Comparison of ENCODE assay signal across 8 mouse cellular contexts in the genomic region with DNA sequence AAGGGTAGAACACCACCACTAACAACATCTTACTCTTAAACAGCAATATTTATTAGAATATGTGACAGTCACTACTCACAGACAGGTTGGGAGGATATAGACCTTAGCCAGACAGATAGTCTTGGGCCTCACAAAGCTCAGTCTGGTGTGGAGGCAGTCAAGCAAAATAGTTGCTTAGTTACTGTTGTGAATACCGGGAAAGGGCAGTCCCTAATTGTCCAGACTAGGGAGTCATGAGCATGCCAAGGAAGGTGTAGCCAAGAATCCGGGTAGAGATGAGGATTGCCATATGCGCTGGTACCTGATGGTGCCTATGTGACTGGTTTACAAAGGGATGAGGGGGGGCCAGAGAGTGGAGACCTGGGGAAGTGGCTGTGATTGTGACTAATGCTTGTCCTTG. TPM values are rescaled to one million over a fixed set of nuclear protein-coding genes. Genes with fewer than 3 reads are reported as not detected.
DNase-seq lines count a peak whose midpoint lies in the region; ATAC-seq and TF ChIP-seq lines count a peak whose summit lies in the region.
"Had no signal": no experiment of that assay in that cellular context is flagged by ENCODE, and none has a peak within 500 bp of the region (broad histone marks: within the 10 kb centered on the region; RNA-seq: fewer than 3 reads in every experiment).

No protein-coding gene starts in this region.

- no peaks in the 10 kb centered on the region for H3K9me3 ChIP-seq in megakaryocyte, embryonic 14.5 days
- H3K9me3 ChIP-seq in embryonic facial prominence, embryonic 10.5 days = no peaks in the 10 kb centered on the region
- no peaks in the 10 kb centered on the region for H3K9me3 ChIP-seq in intestine, postnatal 0 days (ENCODE audit: control insufficient read depth)
- no peaks in the 10 kb centered on the region for H3K9me3 ChIP-seq in midbrain, embryonic 15.5 days

- no peaks in the 10 kb centered on the region for H3K27me3 ChIP-seq in megakaryocyte, embryonic 14.5 days (replicated peaks)
- no peaks in the 10 kb centered on the region for H3K27me3 ChIP-seq in embryonic facial prominence, embryonic 10.5 days (replicated peaks; ENCODE audit: low read depth, poor library complexity, severe bottlenecking)
- no peaks in the 10 kb centered on the region for H3K27me3 ChIP-seq in intestine, postnatal 0 days (replicated peaks; ENCODE audit: control insufficient read depth, insufficient read depth, low read length)
- no peaks in the 10 kb centered on the region for H3K27me3 ChIP-seq in midbrain, embryonic 15.5 days (replicated peaks)

- 47% methylated on average over 3 of the region's 3 CpGs for WGBS in embryonic facial prominence, embryonic 10.5 days
- 39% methylated on average over 3 of the region's 3 CpGs for WGBS in intestine, postnatal 0 days
- 43% methylated on average over 3 of the region's 3 CpGs for WGBS in midbrain, embryonic 15.5 days

- no peak for TF ChIP-seq CTCF in intestine, postnatal 0 days (IDR thresholded peaks at IDR 0.05; ENCODE audit: low read depth)

- peaks cover 46% of the 10 kb centered on the region for H3K36me3 ChIP-seq in megakaryocyte, embryonic 14.5 days (replicated peaks; ENCODE audit: low read length)
- peaks cover 29% of the 10 kb centered on the region for H3K36me3 ChIP-seq in embryonic facial prominence, embryonic 10.5 days (replicated peaks)
- H3K36me3 ChIP-seq in intestine, postnatal 0 days (ENCODE audit: control insufficient read depth, insufficient read depth) = peaks cover 35% of the 10 kb centered on the region
- peaks cover 24% of the 10 kb centered on the region for H3K36me3 ChIP-seq in midbrain, embryonic 15.5 days (replicated peaks)

- DNase-seq in embryonic facial prominence, embryonic 10.5 days (ENCODE audit: low spot score) = no peak
- DNase-seq in left cerebral cortex, postnatal 4 days = no peak

- H3K9ac ChIP-seq in intestine, postnatal 0 days (ENCODE audit: low read depth, low read length) = peak overlapping the region; percentile 86
- peak overlapping the region; percentile 66 for H3K9ac ChIP-seq in midbrain, embryonic 15.5 days

- intact Hi-C loops in left cerebral cortex, postnatal 4 days (cut with DNase I) = no loop called here

- H3K27ac ChIP-seq in embryonic facial prominence, embryonic 10.5 days (replicated peaks) = peak overlapping the region; percentile 86
- H3K27ac ChIP-seq in intestine, postnatal 0 days (ENCODE audit: low read depth, low read length) = peak overlapping the region; percentile 81; the same call in 1 of the 2 replicates
- peak overlapping the region; percentile 37; the same call in 1 of the 2 replicates for H3K27ac ChIP-seq in midbrain, embryonic 15.5 days

- peak overlapping the region; percentile 99 for H3K4me3 ChIP-seq in megakaryocyte, embryonic 14.5 days (replicated peaks)
- H3K4me3 ChIP-seq in embryonic facial prominence, embryonic 10.5 days = peak overlapping the region; percentile 91
- H3K4me3 ChIP-seq in intestine, postnatal 0 days (ENCODE audit: low read depth, low read length) = peak overlapping the region; percentile 73
- peak overlapping the region; percentile 63 for H3K4me3 ChIP-seq in midbrain, embryonic 15.5 days

- peaks cover 42% of the 10 kb centered on the region for H3K4me1 ChIP-seq in megakaryocyte, embryonic 14.5 days
- H3K4me1 ChIP-seq in embryonic facial prominence, embryonic 10.5 days = peaks cover 15% of the 10 kb centered on the region
- 0 out of 2 replicates have a peak, but pooled peaks cover 3% of the 10 kb centered on the region for H3K4me1 ChIP-seq in intestine, postnatal 0 days (replicated peaks; ENCODE audit: control insufficient read depth, insufficient read depth, low read length)
- H3K4me1 ChIP-seq in midbrain, embryonic 15.5 days = peaks cover 12% of the 10 kb centered on the region

- no peak for ATAC-seq in megakaryocyte, adult 5-6 weeks (ENCODE audit: poor library complexity, severe bottlenecking)
- ATAC-seq in intestine, postnatal 0 days = no peak
- no peak for ATAC-seq in midbrain, embryonic 15.5 days (replicated peaks)
- ATAC-seq in CD4-positive, CD25-positive, alpha-beta regulatory T cell, adult 4 months = no peak

- H3K4me2 ChIP-seq in intestine, postnatal 0 days (replicated peaks; ENCODE audit: low read depth) = peak overlapping the region; percentile 81
- H3K4me2 ChIP-seq in midbrain, embryonic 15.5 days = peak overlapping the region; percentile 60

RNA-seq across cellular contexts. Expression of a gene that starts 0.7 kb away (rescaled TPM):
- 19.2 and 43.3 TPM in 2 replicates for polyA plus RNA-seq in megakaryocyte, embryonic 14.5 days (2012; ENCODE audit: insufficient read depth, low replicate concordance)
- 24.3 and 24.9 TPM in 2 replicates for total RNA-seq in megakaryocyte, adult 5-6 weeks (2015)
- total RNA-seq in megakaryocyte, adult 5-6 weeks (2017) = 28.5 and 35.8 TPM in 2 replicates
- 19.7 and 21.5 TPM in 2 replicates for polyA plus RNA-seq in embryonic facial prominence, embryonic 10.5 days (2016; fragmentation: Nextera tagmentation; extraction: Ambion mirVana)
- 23.6 and 24.8 TPM in 2 replicates for polyA plus RNA-seq in intestine, postnatal 0 days (2015; fragmentation: Nextera tagmentation; extraction: Ambion mirVana)
- 38.6 and 39.9 TPM in 2 replicates for polyA plus RNA-seq in midbrain, embryonic 15.5 days (2015; fragmentation: Nextera tagmentation; extraction: Ambion mirVana)
- 10 to 100 TPM; 38.5 to 40.7 TPM for total RNA-seq in left cerebral cortex, postnatal 4 days (2021)
- polyA plus RNA-seq in CD4-positive, CD25-positive, alpha-beta regulatory T cell, adult 4 months (2017; shearing (Covaris generic)) = 10 to 100 TPM; 30.8 to 37.9 TPM

RNA-seq across cellular contexts. Expression of a gene that starts 21.5 kb away (rescaled TPM):
- not detected in 2 replicates for polyA plus RNA-seq in megakaryocyte, embryonic 14.5 days (2012; ENCODE audit: insufficient read depth, low replicate concordance)
- total RNA-seq in megakaryocyte, adult 5-6 weeks (2015) = not detected in 2 replicates
- total RNA-seq in megakaryocyte, adult 5-6 weeks (2017) = not detected in 2 replicates
- 2.0 and 2.4 TPM in 2 replicates for polyA plus RNA-seq in embryonic facial prominence, embryonic 10.5 days (2016; fragmentation: Nextera tagmentation; extraction: Ambion mirVana)
- polyA plus RNA-seq in intestine, postnatal 0 days (2015; fragmentation: Nextera tagmentation; extraction: Ambion mirVana) = 0.14 and 0.29 TPM in 2 replicates
- 19.0 and 19.8 TPM in 2 replicates for polyA plus RNA-seq in midbrain, embryonic 15.5 days (2015; fragmentation: Nextera tagmentation; extraction: Ambion mirVana)
- 1 to 10 TPM; 6.3 to 6.6 TPM for total RNA-seq in left cerebral cortex, postnatal 4 days (2021)
- not detected for polyA plus RNA-seq in CD4-positive, CD25-positive, alpha-beta regulatory T cell, adult 4 months (2017; shearing (Covaris generic))
- total RNA-seq: common myeloid progenitor, adult 5-6 weeks had no signal

RNA-seq across cellular contexts. Expression of a gene that starts 28.7 kb away (rescaled TPM):
- polyA plus RNA-seq in megakaryocyte, embryonic 14.5 days (2012; ENCODE audit: insufficient read depth, low replicate concordance) = not detected in 2 replicates
- not detected in 2 replicates for total RNA-seq in megakaryocyte, adult 5-6 weeks (2015)
- not detected in 2 replicates for total RNA-seq in megakaryocyte, adult 5-6 weeks (2017)
- not detected in 2 replicates for polyA plus RNA-seq in embryonic facial prominence, embryonic 10.5 days (2016; fragmentation: Nextera tagmentation; extraction: Ambion mirVana)
- not detected in 2 replicates for polyA plus RNA-seq in intestine, postnatal 0 days (2015; fragmentation: Nextera tagmentation; extraction: Ambion mirVana)
- polyA plus RNA-seq in midbrain, embryonic 15.5 days (2015; fragmentation: Nextera tagmentation; extraction: Ambion mirVana) = 0.49 and 0.52 TPM in 2 replicates
- total RNA-seq in left cerebral cortex, postnatal 4 days (2021) = 1 to 10 TPM; 1.0 TPM
- not detected for polyA plus RNA-seq in CD4-positive, CD25-positive, alpha-beta regulatory T cell, adult 4 months (2017; shearing (Covaris generic))
- total RNA-seq: common myeloid progenitor, adult 5-6 weeks had no signal

RNA-seq across cellular contexts. Expression of a gene that starts 28.9 kb away (rescaled TPM):
- 2.1 TPM in 1 of 2 replicates, not detected in the other for polyA plus RNA-seq in megakaryocyte, embryonic 14.5 days (2012; ENCODE audit: insufficient read depth, low replicate concordance)
- total RNA-seq in megakaryocyte, adult 5-6 weeks (2015) = not detected in 2 replicates
- not detected in 2 replicates for total RNA-seq in megakaryocyte, adult 5-6 weeks (2017)
- polyA plus RNA-seq in embryonic facial prominence, embryonic 10.5 days (2016; fragmentation: Nextera tagmentation; extraction: Ambion mirVana) = not detected in 2 replicates
- polyA plus RNA-seq in intestine, postnatal 0 days (2015; fragmentation: Nextera tagmentation; extraction: Ambion mirVana) = 0.22 TPM in 1 of 2 replicates, not detected in the other
- 0.56 TPM in 1 of 2 replicates, not detected in the other for polyA plus RNA-seq in midbrain, embryonic 15.5 days (2015; fragmentation: Nextera tagmentation; extraction: Ambion mirVana)
- not detected for total RNA-seq in left cerebral cortex, postnatal 4 days (2021)
- polyA plus RNA-seq in CD4-positive, CD25-positive, alpha-beta regulatory T cell, adult 4 months (2017; shearing (Covaris generic)) = not detected
- total RNA-seq: common myeloid progenitor, adult 5-6 weeks had no signal

RNA-seq across cellular contexts. Expression of a gene that starts 51.3 kb away (rescaled TPM):
- 5.0 and 61.7 TPM in 2 replicates for polyA plus RNA-seq in megakaryocyte, embryonic 14.5 days (2012; ENCODE audit: insufficient read depth, low replicate concordance)
- total RNA-seq in megakaryocyte, adult 5-6 weeks (2015) = 28.5 and 32.6 TPM in 2 replicates
- 25.4 and 29.3 TPM in 2 replicates for total RNA-seq in megakaryocyte, adult 5-6 weeks (2017)
- polyA plus RNA-seq in embryonic facial prominence, embryonic 10.5 days (2016; fragmentation: Nextera tagmentation; extraction: Ambion mirVana) = 1,428 and 1,442 TPM in 2 replicates
- 126 and 142 TPM in 2 replicates for polyA plus RNA-seq in intestine, postnatal 0 days (2015; fragmentation: Nextera tagmentation; extraction: Ambion mirVana)
- polyA plus RNA-seq in midbrain, embryonic 15.5 days (2015; fragmentation: Nextera tagmentation; extraction: Ambion mirVana) = 1,751 and 1,836 TPM in 2 replicates
- 1,000 to 10,000 TPM; 1,277 to 1,311 TPM for total RNA-seq in left cerebral cortex, postnatal 4 days (2021)
- polyA plus RNA-seq in CD4-positive, CD25-positive, alpha-beta regulatory T cell, adult 4 months (2017; shearing (Covaris generic)) = 1 to 10 TPM; 2.3 to 2.6 TPM
